Mouse (Mus musculus): ENCODE measurements around the gene Polr2m.
"Not testable (repeated sequence)": the region's sequence is repeated elsewhere in the genome, so short reads cannot be mapped to it uniquely, and the experiment has no call there.

Gene Polr2m

GRCm38 (mm10) chr9:71485475-71486094 lies at the start of gene Polr2m:
Polr2m (minus strand) TSS chr9:71485935.
- in situ Hi-C loops (cut with MboI): no loop called here

- in situ Hi-C loops (cut with MboI): no loop called here
Measured at GRCm38 (mm10) chr9:71535036-71535435, 49.3 kb upstream of the Polr2m start.

DNA sequence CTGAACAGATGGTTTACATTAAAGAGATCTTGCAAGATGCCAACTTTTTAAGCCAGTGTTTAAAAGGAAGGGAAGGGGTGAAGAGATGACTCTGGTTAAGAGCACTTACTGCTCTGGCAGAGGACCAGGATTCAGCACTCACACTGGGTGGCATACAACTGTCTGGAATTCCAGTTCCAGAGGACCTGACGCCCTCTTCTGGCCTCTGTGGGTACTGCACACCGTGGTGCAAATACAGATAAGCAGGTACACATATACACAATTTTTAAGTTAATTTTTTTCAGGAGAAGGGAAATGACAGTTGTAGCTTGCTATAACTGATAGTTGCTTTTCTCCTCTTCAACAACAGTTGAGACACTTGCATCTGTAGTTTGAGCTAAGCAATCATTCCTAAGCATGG lies 44.2 kb upstream of the Polr2m start:
- in situ Hi-C loops (cut with MboI): no loop called here

GRCm38 (mm10) chr9:71527438-71527837 lies 41.7 kb upstream of the Polr2m start:
- in situ Hi-C loops (cut with MboI): no loop called here

DNA sequence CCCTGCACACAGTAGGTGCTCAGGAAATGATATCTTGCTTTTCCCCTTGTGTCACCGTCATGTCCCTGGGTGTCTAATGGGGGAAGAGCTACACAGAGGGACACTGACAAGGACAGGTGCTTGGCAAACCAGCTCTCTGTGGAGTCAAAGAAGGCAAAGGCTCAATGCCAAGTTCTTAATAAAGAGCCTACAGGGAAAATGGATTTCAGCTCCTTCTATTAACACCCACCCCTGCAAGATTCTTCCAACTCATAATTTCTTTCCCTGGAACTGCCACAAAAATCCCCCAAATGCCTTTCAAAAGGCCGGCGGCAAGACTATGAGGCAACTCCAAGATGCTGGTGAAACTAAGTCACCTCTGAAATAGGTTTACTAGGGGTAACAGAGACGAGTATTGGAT lies 38.2 kb upstream of the Polr2m start:
- in situ Hi-C loops (cut with MboI): no loop called here

- in situ Hi-C loops (cut with MboI): no loop called here
Measured at GRCm38 (mm10) chr9:71519836-71520235, 34.1 kb upstream of the Polr2m start.

DNA sequence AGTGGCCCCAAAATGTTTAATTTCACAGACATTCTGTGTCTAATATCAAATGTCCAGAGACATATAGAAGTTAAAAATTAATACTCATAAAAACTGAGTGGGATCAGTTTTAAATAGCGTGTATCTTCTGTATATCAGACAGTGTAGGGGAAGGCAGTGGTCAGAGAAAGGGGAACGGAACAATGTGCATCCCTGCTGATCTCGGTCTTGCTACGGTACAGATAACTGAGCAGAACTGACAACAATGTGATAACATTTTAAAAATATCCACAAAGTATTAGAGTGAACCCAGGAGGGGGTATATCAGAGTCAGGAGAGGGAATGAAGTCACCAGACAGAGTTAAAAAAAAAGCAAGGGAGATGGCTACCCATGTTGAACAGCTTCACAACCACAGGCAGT lies 31.8 kb upstream of the Polr2m start:
- in situ Hi-C loops (cut with MboI): no loop called here

GRCm38 (mm10) chr9:71515862-71516261 lies 30.1 kb upstream of the Polr2m start:
- in situ Hi-C loops (cut with MboI): no loop called here

GRCm38 (mm10) chr9:71513566-71513965 lies 27.8 kb upstream of the Polr2m start:
- in situ Hi-C loops (cut with MboI): no loop called here

DNA sequence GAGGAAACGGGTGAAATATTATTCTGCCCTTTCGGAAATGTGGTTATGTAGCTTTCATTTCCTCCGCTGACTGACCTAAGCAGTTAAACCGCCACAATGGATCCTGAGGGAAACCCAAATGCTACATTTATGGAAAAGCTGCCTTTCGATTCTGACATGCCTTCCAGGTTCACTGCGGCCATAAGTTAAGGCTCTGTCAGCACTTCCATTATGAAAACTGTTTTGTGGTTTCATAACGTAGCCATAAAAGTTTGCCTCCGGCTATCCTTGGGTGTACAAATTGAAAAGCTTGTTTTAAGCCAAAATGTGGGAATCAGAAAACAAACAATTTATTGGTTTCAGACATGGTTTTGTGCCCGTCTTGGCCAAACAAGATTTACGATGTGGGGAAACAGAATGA lies 27.2 kb upstream of the Polr2m start:
- in situ Hi-C loops (cut with MboI): no loop called here

DNA sequence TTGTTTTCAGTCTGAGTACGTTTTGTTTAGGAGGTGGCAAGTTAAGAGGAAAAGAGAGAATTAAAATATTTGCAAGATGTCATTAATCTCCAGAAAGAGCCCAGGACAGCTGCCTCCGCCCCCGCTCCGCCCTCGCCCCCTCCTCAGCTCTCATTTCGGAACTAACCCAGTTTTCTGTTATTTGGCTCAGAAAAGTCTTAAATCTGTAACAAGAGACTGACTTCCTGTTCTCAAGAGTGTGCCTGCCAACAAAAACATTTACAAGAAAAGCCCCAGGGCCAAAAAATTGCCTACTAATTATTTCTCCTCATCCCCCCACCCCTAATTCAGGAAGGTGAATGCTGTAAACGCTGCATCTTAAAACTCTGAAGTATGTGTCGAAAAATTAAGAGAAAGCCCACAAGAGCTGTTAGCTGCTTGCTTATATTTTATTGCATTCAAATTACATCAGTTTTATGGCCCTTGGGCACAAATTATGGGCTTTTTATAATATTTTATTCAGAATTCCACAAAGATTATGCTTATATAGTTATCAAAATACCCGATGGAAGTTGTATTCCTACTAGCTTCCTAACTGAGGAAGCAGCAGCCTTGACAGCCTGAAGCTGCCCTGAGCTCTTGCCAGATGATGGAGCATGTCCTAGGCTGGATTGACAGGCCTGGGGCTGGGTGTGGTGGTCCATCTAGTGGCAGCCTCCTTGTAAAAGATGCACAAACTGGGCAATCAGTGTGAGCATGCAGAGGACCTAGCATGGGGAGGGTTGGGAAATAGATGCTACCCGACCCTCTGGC lies 12.9 kb upstream of the Polr2m start:
- in situ Hi-C loops (cut with MboI): no loop called here

- in situ Hi-C loops (cut with MboI): no loop called here
Measured at GRCm38 (mm10) chr9:71496637-71497036, 10.9 kb upstream of the Polr2m start.

GRCm38 (mm10) chr9:71493771-71494170 lies 8.0 kb upstream of the Polr2m start:
- in situ Hi-C loops (cut with MboI): no loop called here

- in situ Hi-C loops (cut with MboI): no loop called here
Measured at GRCm38 (mm10) chr9:71492296-71493025, 6.7 kb upstream of the Polr2m start.

- in situ Hi-C loops (cut with MboI): no loop called here
Measured at GRCm38 (mm10) chr9:71490076-71490475, 4.3 kb upstream of the Polr2m start.

GRCm38 (mm10) chr9:71486127-71486526 lies 392 bp upstream of the Polr2m start:
- in situ Hi-C loops (cut with MboI): no loop called here

- in situ Hi-C loops (cut with MboI): no loop called here
Measured at GRCm38 (mm10) chr9:71484871-71485474, 762 bp downstream of the Polr2m start.

- in situ Hi-C loops (cut with MboI): not testable (repeated sequence)
Measured at GRCm38 (mm10) chr9:71483872-71484271, 1.9 kb downstream of the Polr2m start.

GRCm38 (mm10) chr9:71480305-71480704 lies 5.4 kb downstream of the Polr2m start:
- in situ Hi-C loops (cut with MboI): no loop called here

GRCm38 (mm10) chr9:71479413-71479812 lies 6.3 kb downstream of the Polr2m start:
- in situ Hi-C loops (cut with MboI): no loop called here

DNA sequence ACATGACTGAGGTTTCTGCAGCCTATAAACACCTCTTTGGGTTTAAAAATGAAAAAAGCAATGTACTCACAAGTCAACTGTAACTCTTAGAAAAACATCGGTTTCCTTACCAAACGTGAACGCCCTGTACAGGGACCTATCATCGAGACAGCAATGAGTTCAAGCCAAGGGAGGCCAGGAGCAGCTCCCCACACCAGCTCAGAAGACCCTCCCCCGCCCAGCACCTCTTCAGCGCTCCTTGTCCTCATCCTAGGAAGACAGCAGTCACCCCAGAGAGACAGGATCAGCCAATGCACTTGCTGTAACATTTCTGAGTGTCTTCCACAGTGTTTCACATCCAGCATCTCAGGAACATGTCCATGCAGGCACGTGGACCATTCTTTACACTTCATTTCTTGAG lies 7.1 kb downstream of the Polr2m start:
- in situ Hi-C loops (cut with MboI): no loop called here

GRCm38 (mm10) chr9:71476601-71477000 lies 9.1 kb downstream of the Polr2m start:
- in situ Hi-C loops (cut with MboI): no loop called here

Data from mature B cell (primary cell).